Mouse (Mus musculus): ENCODE measurements around the gene Zc3h7a. TPM values are rescaled to one million over a fixed set of nuclear protein-coding genes. Genes with fewer than 3 reads are reported as not detected.

The Zc3h7a gene
- polyA plus RNA-seq, 1 experiment from 2014 or later = 75.8 TPM

DNA sequence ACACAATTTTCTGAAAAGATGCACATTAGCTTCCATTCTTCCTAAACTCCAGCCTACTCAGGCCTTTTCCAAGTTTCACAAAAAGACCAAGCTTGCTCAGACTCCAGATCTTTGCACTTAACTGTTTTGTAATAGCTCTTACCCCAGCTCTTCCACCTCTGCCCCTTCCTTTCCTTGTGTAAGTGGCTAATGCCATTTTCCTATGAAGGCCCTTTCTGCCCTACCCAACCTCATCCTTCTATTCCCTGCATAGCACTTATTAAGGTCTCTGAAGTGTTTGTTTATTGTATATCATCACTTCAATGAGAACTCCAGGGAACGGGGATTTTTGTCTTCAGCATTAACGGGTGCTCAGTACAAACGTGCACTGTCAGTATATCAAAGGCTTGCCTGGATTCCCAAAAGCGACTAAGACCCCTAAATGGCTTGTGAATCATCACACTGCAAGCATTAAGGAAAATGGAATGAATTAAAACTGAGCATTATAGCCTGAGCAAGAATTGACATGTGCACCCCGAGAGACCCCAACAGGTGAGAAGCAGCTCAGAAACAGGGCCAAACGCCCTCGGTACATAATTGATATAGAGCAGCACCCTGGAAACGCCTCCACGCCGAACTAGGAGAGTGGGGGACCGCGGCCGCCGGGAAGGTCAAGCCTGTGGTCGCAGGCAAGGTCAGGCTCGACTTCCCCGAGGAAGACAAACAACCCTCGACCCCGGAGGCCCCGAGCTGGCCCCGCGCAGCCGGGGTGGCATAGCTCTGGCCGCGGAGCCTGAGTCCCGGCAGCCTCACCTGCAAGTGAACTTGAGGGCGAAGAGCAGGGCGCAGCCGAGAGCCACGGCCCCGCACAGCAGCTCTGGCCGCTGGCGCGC lies 42.5 kb downstream of the Zc3h7a start:
- Histone ChIP-seq H3K27me3 (ENCODE audit: low read depth, poor library complexity, severe bottlenecking) (no peaks in the 10 kb centered on the region), H3K9me3 (replicated peaks) (no peaks in the 10 kb centered on the region), H3K36me3 (peaks cover 20% of the 10 kb centered on the region), H3K27ac (replicated peaks) (peak overlapping the region; percentile 93), H3K4me1 (peaks cover 30% of the 10 kb centered on the region), H3K4me3 (peak overlapping the region; percentile 98)
- DNase-seq (ENCODE audit: low spot score) = no peak
- under 1% methylated on average over 34 of the region's 34 CpGs for WGBS

DNA sequence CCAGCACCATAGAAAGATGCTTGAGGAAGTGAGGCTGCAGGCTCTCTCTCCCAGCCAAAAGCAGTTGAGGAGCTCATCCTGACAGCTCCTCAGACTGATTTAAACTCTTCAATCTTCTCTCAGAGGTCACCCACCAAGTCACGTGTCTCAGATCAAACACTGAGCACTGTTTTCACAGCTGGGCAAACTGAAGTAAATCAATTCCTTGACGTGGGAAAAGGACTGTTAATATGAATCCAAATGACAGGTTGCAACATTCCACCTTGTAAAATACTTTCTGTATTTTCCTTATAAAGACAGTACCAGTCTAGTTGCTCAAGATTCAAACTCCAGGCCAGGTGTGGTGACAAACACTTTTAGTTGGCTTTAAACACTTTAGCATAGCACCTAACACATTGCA lies 43.4 kb downstream of the Zc3h7a start:
- H3K4me3 ChIP-seq = peak overlapping the region; percentile 98
- 38% methylated on average over 2 of the region's 2 CpGs for WGBS
- H3K27me3 ChIP-seq (ENCODE audit: low read depth, poor library complexity, severe bottlenecking) = no peaks in the 10 kb centered on the region
- H3K9me3 ChIP-seq (replicated peaks) = no peaks in the 10 kb centered on the region
- no peak overlapping the region for H3K27ac ChIP-seq (replicated peaks)
- H3K36me3 ChIP-seq = peaks cover 18% of the 10 kb centered on the region
- peaks cover 30% of the 10 kb centered on the region for H3K4me1 ChIP-seq
- no peak for DNase-seq (ENCODE audit: low spot score)

DNA sequence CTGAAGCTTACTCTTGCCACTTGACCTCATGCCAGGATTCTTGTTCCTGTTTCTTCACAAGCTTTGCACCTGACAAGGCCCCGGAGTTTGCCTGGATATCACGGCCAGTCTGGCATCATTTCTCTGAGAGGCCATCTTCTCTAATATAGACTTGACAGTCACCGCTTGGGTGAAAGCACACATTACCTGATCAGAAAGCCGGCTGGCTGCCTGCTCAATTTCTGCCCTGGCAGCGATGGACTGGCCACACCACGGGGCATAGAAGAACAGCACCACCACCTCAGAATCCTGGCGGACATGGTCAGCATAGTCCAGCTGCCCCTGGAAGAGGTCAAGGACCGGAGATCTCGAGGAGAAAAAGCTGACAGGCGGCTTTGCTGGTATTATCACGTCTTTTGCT lies 47.9 kb downstream of the Zc3h7a start:
- no peak for DNase-seq (ENCODE audit: low spot score)
- H3K27me3 ChIP-seq (ENCODE audit: low read depth, poor library complexity, severe bottlenecking) = no peaks in the 10 kb centered on the region
- H3K27ac ChIP-seq (replicated peaks) = no peak overlapping the region
- peaks cover 47% of the 10 kb centered on the region for H3K36me3 ChIP-seq
- no peak overlapping the region for H3K4me3 ChIP-seq
- H3K4me1 ChIP-seq = peaks cover 16% of the 10 kb centered on the region
- no peaks in the 10 kb centered on the region for H3K9me3 ChIP-seq (replicated peaks)
- WGBS = 90% methylated on average over 11 of the region's 11 CpGs

DNA sequence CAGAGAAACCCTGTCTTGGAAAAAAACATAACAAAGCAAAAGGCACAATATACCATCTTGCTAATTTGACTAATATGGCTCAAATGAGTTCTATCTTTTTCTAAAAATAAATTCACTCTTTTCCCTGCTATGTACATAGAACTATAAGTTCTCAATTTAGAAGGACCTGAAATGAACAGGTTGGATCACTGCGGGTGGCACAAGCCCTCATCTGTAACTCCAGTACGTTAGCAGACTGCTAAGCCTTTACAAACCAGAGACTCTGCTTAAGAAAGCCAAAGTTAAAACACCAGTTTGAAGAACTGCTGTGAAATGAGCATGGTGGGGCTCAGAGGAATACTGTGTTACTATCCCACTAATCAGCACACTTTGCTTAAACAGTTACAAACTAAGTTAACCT lies 50.8 kb downstream of the Zc3h7a start:
- Histone ChIP-seq H3K9me3 (replicated peaks) (no peaks in the 10 kb centered on the region), H3K36me3 (peaks cover 76% of the 10 kb centered on the region), H3K27me3 (ENCODE audit: low read depth, poor library complexity, severe bottlenecking) (no peaks in the 10 kb centered on the region), H3K4me1 (no peaks in the 10 kb centered on the region), H3K4me3 (no peak overlapping the region), H3K27ac (replicated peaks) (no peak overlapping the region)
- DNase-seq (ENCODE audit: low spot score) = no peak
- WGBS = 91% methylated on average over 2 of the region's 2 CpGs

DNA sequence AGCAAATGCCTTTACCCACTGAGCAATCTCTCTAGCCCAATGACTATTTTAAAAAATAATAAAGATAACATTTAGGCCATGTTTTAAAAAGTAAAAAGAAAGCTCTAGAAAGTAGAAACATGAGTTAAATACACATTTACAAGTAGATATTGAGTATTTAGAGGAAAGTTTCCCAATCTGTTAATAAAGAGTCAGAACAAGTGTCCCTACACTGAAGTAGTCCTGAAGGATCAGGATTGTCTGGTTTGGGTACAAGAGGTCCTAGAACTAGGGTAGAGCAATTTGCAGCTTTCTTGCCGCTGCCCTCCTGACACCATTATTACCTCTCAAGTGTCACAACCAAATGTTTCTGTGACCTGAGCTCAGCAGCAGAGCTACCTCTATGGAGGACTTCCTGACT lies 52.1 kb downstream of the Zc3h7a start:
- no peak for DNase-seq (ENCODE audit: low spot score)
- Histone ChIP-seq H3K27ac (replicated peaks) (no peak overlapping the region), H3K4me3 (no peak overlapping the region), H3K4me1 (no peaks in the 10 kb centered on the region), H3K27me3 (ENCODE audit: low read depth, poor library complexity, severe bottlenecking) (no peaks in the 10 kb centered on the region), H3K9me3 (replicated peaks) (no peaks in the 10 kb centered on the region), H3K36me3 (peaks cover 87% of the 10 kb centered on the region)
- 97% methylated on average over 1 of the region's 1 CpGs for WGBS

DNA sequence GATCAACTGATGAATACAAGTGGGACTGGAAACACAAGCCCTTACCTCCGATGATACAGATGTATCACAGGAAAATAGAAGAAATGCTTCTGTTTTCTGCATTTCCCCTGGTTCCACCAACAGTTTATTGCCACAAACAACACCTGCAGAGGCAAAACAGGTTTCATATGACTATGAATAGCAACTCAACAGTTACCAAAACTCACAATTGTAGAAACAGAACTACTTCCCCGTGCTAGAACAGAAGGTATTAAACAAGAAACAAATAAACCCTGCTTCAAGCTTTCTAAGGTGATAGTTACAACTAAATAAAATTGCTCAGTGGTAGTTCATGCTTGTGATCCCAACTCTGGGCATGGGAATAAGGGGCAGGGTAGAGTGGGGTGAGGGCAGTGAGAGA lies 53.6 kb downstream of the Zc3h7a start:
- 89% methylated on average over 2 of the region's 2 CpGs for WGBS
- Histone ChIP-seq H3K9me3 (replicated peaks) (no peaks in the 10 kb centered on the region), H3K27ac (replicated peaks) (no peak overlapping the region), H3K4me3 (no peak overlapping the region), H3K4me1 (no peaks in the 10 kb centered on the region), H3K36me3 (peaks cover 83% of the 10 kb centered on the region), H3K27me3 (ENCODE audit: low read depth, poor library complexity, severe bottlenecking) (no peaks in the 10 kb centered on the region)
- DNase-seq (ENCODE audit: low spot score) = no peak

DNA sequence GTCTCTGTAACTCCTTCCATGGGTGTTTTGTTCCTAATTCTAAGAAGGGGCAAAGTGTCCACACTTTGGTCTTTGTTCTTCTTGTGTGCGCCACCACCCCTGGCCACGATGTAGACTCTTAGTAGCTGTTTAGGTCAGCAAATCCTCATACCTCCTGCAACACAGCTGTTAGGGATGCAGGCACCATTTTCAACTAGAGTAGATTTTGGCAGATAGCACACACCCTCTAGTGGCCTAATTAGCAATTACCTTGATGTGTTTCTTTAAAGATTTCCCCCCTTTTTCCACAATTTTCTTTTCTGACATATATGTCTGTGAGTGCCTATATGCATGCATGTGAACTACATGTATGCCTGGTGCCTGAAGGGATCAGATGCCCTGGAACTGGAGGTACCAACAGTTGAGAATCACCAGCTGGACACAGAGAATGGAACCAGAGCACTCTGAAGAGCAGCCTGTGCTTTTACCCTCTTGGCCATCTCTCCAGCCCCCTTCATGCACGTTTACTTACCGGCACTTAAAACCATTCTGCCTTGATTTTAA lies 66.9 kb downstream of the Zc3h7a start:
- no peak overlapping the region for H3K27ac ChIP-seq (replicated peaks)
- WGBS = 80% methylated on average over 4 of the region's 4 CpGs
- no peaks in the 10 kb centered on the region for H3K9me3 ChIP-seq (replicated peaks)
- DNase-seq (ENCODE audit: low spot score) = no peak
- H3K4me3 ChIP-seq = no peak overlapping the region
- H3K36me3 ChIP-seq = peaks cover 42% of the 10 kb centered on the region
- H3K4me1 ChIP-seq = no peaks in the 10 kb centered on the region
- H3K27me3 ChIP-seq (ENCODE audit: low read depth, poor library complexity, severe bottlenecking) = no peaks in the 10 kb centered on the region

DNA sequence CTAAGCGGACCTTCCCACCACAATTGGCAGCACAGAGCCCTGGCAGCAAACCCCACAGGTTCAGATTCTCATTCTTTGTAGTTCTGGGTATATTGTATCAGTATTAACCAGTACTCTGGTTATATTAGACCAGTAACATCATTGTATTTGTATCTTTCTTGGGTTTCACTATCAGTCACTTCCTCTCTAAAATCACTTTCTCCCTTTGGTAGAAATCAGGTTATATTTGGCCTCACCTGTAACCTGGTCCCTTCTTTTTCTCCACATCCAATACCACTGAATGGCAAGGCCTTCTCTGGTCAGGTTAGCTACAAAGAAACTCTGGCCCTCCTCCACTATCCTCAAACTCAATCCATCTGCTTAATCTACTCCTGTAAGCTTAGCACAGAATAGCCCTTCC lies 71.3 kb downstream of the Zc3h7a start:
- Histone ChIP-seq H3K27ac (replicated peaks) (no peak overlapping the region), H3K9me3 (replicated peaks) (no peaks in the 10 kb centered on the region), H3K27me3 (ENCODE audit: low read depth, poor library complexity, severe bottlenecking) (no peaks in the 10 kb centered on the region), H3K4me1 (no peaks in the 10 kb centered on the region), H3K36me3 (peaks cover 49% of the 10 kb centered on the region), H3K4me3 (no peak overlapping the region)
- 86% methylated on average over 1 of the region's 1 CpGs for WGBS
- DNase-seq (ENCODE audit: low spot score) = no peak

DNA sequence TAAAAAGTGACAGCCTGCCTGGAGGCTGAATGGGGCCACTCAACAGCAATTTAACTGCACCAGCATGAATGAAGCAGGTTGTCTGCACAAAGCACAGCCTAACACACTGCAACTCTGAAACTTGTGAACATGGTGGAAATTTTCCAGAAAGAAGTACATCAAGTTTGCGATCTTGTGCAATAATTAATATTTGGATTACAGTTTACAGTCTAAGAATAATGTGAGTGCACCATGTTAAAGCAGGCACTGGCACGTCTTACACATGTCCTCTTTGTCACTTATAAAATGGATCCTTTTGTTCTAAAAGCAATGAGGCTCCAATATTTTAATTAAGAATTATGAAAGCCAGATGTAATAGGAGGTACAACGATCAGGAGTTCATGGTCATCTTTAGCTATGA lies 78.9 kb downstream of the Zc3h7a start:
- no peak overlapping the region for H3K27ac ChIP-seq (replicated peaks)
- H3K36me3 ChIP-seq = peaks cover 26% of the 10 kb centered on the region
- no peaks in the 10 kb centered on the region for H3K9me3 ChIP-seq (replicated peaks)
- 92% methylated on average over 3 of the region's 3 CpGs for WGBS
- H3K27me3 ChIP-seq (ENCODE audit: low read depth, poor library complexity, severe bottlenecking) = no peaks in the 10 kb centered on the region
- H3K4me1 ChIP-seq = no peaks in the 10 kb centered on the region
- H3K4me3 ChIP-seq = no peak overlapping the region
- no peak for DNase-seq (ENCODE audit: low spot score)

DNA sequence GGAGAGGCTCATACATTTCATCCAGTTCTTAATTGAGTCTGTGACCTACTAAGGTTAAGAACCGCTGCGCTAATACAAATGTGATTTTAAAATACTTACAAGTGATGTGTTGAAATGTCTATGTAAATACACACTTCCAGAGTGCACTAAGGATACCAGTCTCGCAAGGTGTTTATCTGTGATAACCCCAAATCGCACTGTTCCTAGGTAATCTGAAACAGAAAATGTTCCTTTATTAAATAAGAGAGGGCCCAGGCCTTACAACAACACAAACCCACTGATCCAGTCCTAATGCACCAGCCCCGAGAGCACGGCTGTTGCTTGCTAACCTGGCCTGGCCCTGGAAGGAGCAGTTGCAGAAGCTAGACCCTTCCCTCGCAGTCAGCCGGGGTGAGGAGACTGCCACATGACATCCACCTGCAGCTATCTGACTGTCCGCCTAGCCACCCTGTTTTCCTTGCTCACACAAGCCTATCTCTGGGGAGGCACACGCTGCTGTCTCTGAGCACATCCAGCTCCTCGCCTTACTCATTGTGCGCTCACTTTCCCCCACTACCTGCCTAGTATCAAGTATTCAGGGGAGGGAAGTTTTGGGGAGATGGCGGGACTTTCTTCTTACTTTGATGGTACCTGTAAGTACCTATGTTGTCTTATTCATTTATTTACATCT lies 82.3 kb downstream of the Zc3h7a start:
- Histone ChIP-seq H3K9me3 (replicated peaks) (no peaks in the 10 kb centered on the region), H3K4me1 (no peaks in the 10 kb centered on the region), H3K27me3 (ENCODE audit: low read depth, poor library complexity, severe bottlenecking) (no peaks in the 10 kb centered on the region), H3K4me3 (no peak overlapping the region), H3K27ac (replicated peaks) (no peak overlapping the region), H3K36me3 (peaks cover 46% of the 10 kb centered on the region)
- WGBS = 92% methylated on average over 13 of the region's 13 CpGs
- DNase-seq (ENCODE audit: low spot score) = no peak

DNA sequence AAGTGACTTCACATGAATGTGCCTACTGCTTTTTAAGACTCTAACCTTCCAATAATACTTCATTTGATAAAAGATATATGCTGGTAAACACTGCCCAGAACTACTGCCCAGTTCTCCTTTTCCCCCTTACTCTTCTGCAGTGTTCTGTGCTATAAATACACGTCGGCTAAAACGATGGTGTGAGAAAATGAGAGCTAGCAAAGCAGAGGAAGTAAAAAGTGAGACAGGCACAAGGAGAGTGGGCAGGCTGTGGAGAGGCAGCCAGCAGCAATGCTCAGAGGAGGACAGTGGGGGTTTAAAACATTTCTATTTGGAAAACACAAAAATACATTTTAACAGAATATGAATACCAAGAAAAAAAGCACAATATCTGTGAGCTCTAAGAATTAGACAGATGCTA lies 83.7 kb downstream of the Zc3h7a start:
- no peak overlapping the region for H3K4me3 ChIP-seq
- DNase-seq (ENCODE audit: low spot score) = no peak
- peaks cover 60% of the 10 kb centered on the region for H3K36me3 ChIP-seq
- H3K9me3 ChIP-seq (replicated peaks) = no peaks in the 10 kb centered on the region
- 92% methylated on average over 3 of the region's 3 CpGs for WGBS
- H3K27ac ChIP-seq (replicated peaks) = no peak overlapping the region
- no peaks in the 10 kb centered on the region for H3K4me1 ChIP-seq
- H3K27me3 ChIP-seq (ENCODE audit: low read depth, poor library complexity, severe bottlenecking) = no peaks in the 10 kb centered on the region

DNA sequence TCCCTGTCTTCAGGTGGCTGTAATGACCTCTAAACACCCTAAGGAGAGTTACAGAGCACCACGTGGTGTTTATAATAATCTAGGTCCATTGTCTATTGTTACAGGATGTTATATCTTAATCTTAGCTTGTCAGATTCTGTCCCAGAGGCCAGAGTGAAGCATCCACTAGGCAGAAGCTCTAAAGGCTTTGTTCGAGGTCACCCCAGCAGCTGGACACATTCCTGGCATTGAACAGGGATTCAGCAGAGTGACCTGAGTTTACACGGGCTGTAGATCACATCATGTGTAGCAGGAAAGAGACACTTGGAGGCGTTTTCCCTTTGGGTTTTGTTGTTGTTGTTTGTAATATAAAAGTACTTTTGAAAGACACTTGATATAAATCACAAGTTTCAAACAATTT lies 84.1 kb downstream of the Zc3h7a start:
- WGBS = 86% methylated on average over 4 of the region's 4 CpGs
- Histone ChIP-seq H3K4me3 (no peak overlapping the region), H3K36me3 (peaks cover 64% of the 10 kb centered on the region)

More for the DNA sequence above, 84.1 kb downstream of the Zc3h7a start:
- H3K4me1 ChIP-seq = peaks cover 2% of the 10 kb centered on the region; the same call in 1 of the 2 replicates
- no peaks in the 10 kb centered on the region for H3K27me3 ChIP-seq (ENCODE audit: low read depth, poor library complexity, severe bottlenecking)
- no peaks in the 10 kb centered on the region for H3K9me3 ChIP-seq (replicated peaks)
- no peak for DNase-seq (ENCODE audit: low spot score)
- H3K27ac ChIP-seq (replicated peaks) = no peak overlapping the region

All from midbrain, embryonic 10.5 days (tissue).